Mouse (Mus musculus) hindbrain, postnatal 0 days (tissue): ENCODE data around the gene Lactb. TPM values are rescaled to one million over a fixed set of nuclear protein-coding genes. Genes with fewer than 3 reads are reported as not detected.

Source experiments
- ATAC-seq: fragments of 200-750 bp; cut with Nextera tagmentation; 2 replicates; pipeline ENCODE4 v1.8.0; 2017; ENCODE audit warnings: mild to moderate bottlenecking, moderate TSS enrichment, moderate library complexity
- DNase-seq: peaks from one replicate; pipeline ENCODE4 v3.0.0-alpha.2; 2015; ENCODE audit warnings: low spot score
- H3K27ac ChIP-seq: fragments of 300-500 bp; sonication (generic); 2 replicates; pipeline ENCODE4 v1.5.1; 2014; ENCODE audit warnings: mild to moderate bottlenecking
- H3K27me3 ChIP-seq: fragments of 300-500 bp; sonication (generic); 2 replicates; pipeline ENCODE4 v1.6.1; 2014; ENCODE audit warnings: low read length, mixed read lengths; ENCODE audit not compliant: insufficient read depth
- H3K36me3 ChIP-seq: fragments of 300-500 bp; sonication (generic); 2 replicates; pipeline ENCODE4 v1.6.1; 2014; ENCODE audit warnings: low read length, mixed read lengths; ENCODE audit not compliant: insufficient read depth
- H3K4me1 ChIP-seq: fragments of 300-500 bp; sonication (generic); 2 replicates; pipeline ENCODE4 v1.6.1; 2014; ENCODE audit warnings: antibody characterized with exemption, low read length, mixed read lengths; ENCODE audit not compliant: insufficient read depth
- H3K4me2 ChIP-seq: fragments of 300-500 bp; sonication (generic); 2 replicates; pipeline ENCODE4 v1.6.1; 2014; ENCODE audit warnings: low read depth, mild to moderate bottlenecking, low read length, moderate library complexity, mixed read lengths
- H3K4me3 ChIP-seq: fragments of 300-500 bp; sonication (generic); 2 replicates; pipeline ENCODE4 v1.5.1; 2014; ENCODE audit warnings: low read length
- H3K9ac ChIP-seq: fragments of 300-500 bp; sonication (generic); replicated peaks from 2 replicates; pipeline ENCODE4 v1.6.1; 2014; ENCODE audit warnings: mild to moderate bottlenecking, low read length, moderate library complexity, mixed read lengths
- H3K9me3 ChIP-seq: fragments of 300-500 bp; sonication (generic); 2 replicates; pipeline ENCODE4 v1.6.1; 2016; ENCODE audit warnings: low read length, mixed read lengths
- CTCF ChIP-seq: IDR thresholded peaks from 2 replicates; pipeline ENCODE4 v1.5.1; 2016; ENCODE audit warnings: antibody characterized with exemption, control low read depth, low read depth
- WGBS: fragments of 180-500 bp; shearing (Covaris S2); extraction: QIAGEN DNeasy Blood & Tissue Kit; methylation state at CpG from one replicate; pipeline ENCODE4 v1.1.7; 2014; 5-methylcytosine and 5-hydroxymethylcytosine counted together
- polyA plus RNA-seq: library from polyadenylated mRNA; unstranded; fragments of >200 nt; fragmentation: Nextera tagmentation; extraction: Ambion mirVana; gene quantifications from 2 replicates; pipeline ENCODE4 v1.2.1, GENCODE M21; 2015
- total RNA-seq: library from RNA; depleted of rRNA; stranded (reverse); fragments of >200 nt; gene quantifications from 2 replicates; pipeline ENCODE4 v1.2.3, GENCODE M21; 2014

The Lactb gene
- total and polyA plus RNA-seq, 2 experiments from 2014 or later: 12.8 to 13.1 TPM

GRCm38 (mm10) chr9:66971116-66971515 lies 4.2 kb downstream of the Lactb start:
- no peak overlapping the region for H3K4me3 ChIP-seq
- no peak overlapping the region for H3K27ac ChIP-seq
- no peak overlapping the region for H3K9ac ChIP-seq
- H3K27me3 ChIP-seq: no peaks in the 10 kb centered on the region
- peaks cover 15% of the 10 kb centered on the region; the same call in 1 of the 2 replicates for H3K36me3 ChIP-seq
- no peak for ATAC-seq
- no peak for DNase-seq
- WGBS: 86% methylated on average over 8 of the region's 8 CpGs
- no peaks in the 10 kb centered on the region for H3K9me3 ChIP-seq
- H3K4me2 ChIP-seq: no peak overlapping the region
- TF ChIP-seq CTCF: no peak
- H3K4me1 ChIP-seq: no peaks in the 10 kb centered on the region

GRCm38 (mm10) chr9:66967492-66967891 lies 7.8 kb downstream of the Lactb start:
- TF ChIP-seq CTCF: no peak
- Histone ChIP-seq H3K9me3 (no peaks in the 10 kb centered on the region), H3K36me3 (peaks cover 15% of the 10 kb centered on the region; the same call in 1 of the 2 replicates), H3K4me3 (no peak overlapping the region), H3K27me3 (no peaks in the 10 kb centered on the region), H3K4me1 (no peaks in the 10 kb centered on the region), H3K9ac (no peak overlapping the region), H3K27ac (no peak overlapping the region), H3K4me2 (no peak overlapping the region)
- WGBS: 85% methylated on average over 8 of the region's 8 CpGs
- ATAC-seq: no peak
- DNase-seq: no peak

GRCm38 (mm10) chr9:66961478-66961877 lies 13.8 kb downstream of the Lactb start:
- no peak overlapping the region for H3K27ac ChIP-seq
- H3K4me3 ChIP-seq: no peak overlapping the region
- H3K27me3 ChIP-seq: no peaks in the 10 kb centered on the region
- ATAC-seq (no peak), DNase-seq (no peak)
- no peak overlapping the region for H3K4me2 ChIP-seq
- H3K4me1 ChIP-seq: no peaks in the 10 kb centered on the region
- H3K9me3 ChIP-seq: no peaks in the 10 kb centered on the region
- 72% methylated on average over 3 of the region's 3 CpGs for WGBS
- H3K9ac ChIP-seq: no peak overlapping the region
- TF ChIP-seq CTCF: no peak
- H3K36me3 ChIP-seq: no peaks in the 10 kb centered on the region

- Histone ChIP-seq H3K27me3 (no peaks in the 10 kb centered on the region), H3K9me3 (no peaks in the 10 kb centered on the region), H3K27ac (no peak overlapping the region), H3K4me3 (no peak overlapping the region), H3K36me3 (no peaks in the 10 kb centered on the region), H3K4me1 (no peaks in the 10 kb centered on the region), H3K4me2 (no peak overlapping the region), H3K9ac (no peak overlapping the region)
- DNase-seq (no peak), ATAC-seq (no peak)
- no peak for TF ChIP-seq CTCF
- 88% methylated on average over 3 of the region's 3 CpGs for WGBS
Observed at GRCm38 (mm10) chr9:66957451-66957850, 17.8 kb downstream of the Lactb start.

- Histone ChIP-seq H3K36me3 (no peaks in the 10 kb centered on the region; the same call in 1 of the 2 replicates), H3K4me3 (no peak overlapping the region), H3K27ac (no peak overlapping the region), H3K9me3 (no peaks in the 10 kb centered on the region), H3K4me2 (no peak overlapping the region), H3K9ac (no peak overlapping the region), H3K4me1 (no peaks in the 10 kb centered on the region), H3K27me3 (no peaks in the 10 kb centered on the region)
- TF ChIP-seq CTCF: no peak
- WGBS: 88% methylated on average over 2 of the region's 2 CpGs
- DNase-seq (no peak), ATAC-seq (no peak)
Observed at GRCm38 (mm10) chr9:66952886-66953285, 22.4 kb downstream of the Lactb start.

- Histone ChIP-seq H3K4me2 (no peak overlapping the region), H3K9ac (no peak overlapping the region), H3K27me3 (no peaks in the 10 kb centered on the region), H3K9me3 (no peaks in the 10 kb centered on the region), H3K4me1 (no peaks in the 10 kb centered on the region), H3K36me3 (no peaks in the 10 kb centered on the region; the same call in 1 of the 2 replicates), H3K4me3 (no peak overlapping the region), H3K27ac (no peak overlapping the region)
- no peak for TF ChIP-seq CTCF
- no peak for DNase-seq
- WGBS: 85% methylated on average over 8 of the region's 8 CpGs
- no peak for ATAC-seq
Observed at GRCm38 (mm10) chr9:66952321-66952720, 23.0 kb downstream of the Lactb start.

GRCm38 (mm10) chr9:66948536-66948935 lies 26.7 kb downstream of the Lactb start:
- no peaks in the 10 kb centered on the region; the same call in 1 of the 2 replicates for H3K36me3 ChIP-seq
- H3K9me3 ChIP-seq: no peaks in the 10 kb centered on the region
- H3K4me2 ChIP-seq: no peak overlapping the region
- no peaks in the 10 kb centered on the region for H3K4me1 ChIP-seq
- WGBS: 94% methylated on average over 2 of the region's 2 CpGs
- H3K27me3 ChIP-seq: no peaks in the 10 kb centered on the region
- H3K9ac ChIP-seq: no peak overlapping the region
- DNase-seq: no peak
- no peak overlapping the region for H3K27ac ChIP-seq
- TF ChIP-seq CTCF: no peak
- ATAC-seq: no peak
- no peak overlapping the region for H3K4me3 ChIP-seq
